Mouse (Mus musculus) heart, postnatal 0 days (tissue): ENCODE measurements around the gene Tcap. TPM values are rescaled to one million over a fixed set of nuclear protein-coding genes. Genes with fewer than 3 reads are reported as not detected.

ENCODE experiments used
- ATAC-seq: fragments of 200-750 bp; cut with Nextera tagmentation; 2 replicates; pipeline ENCODE4 v1.8.0; 2017; ENCODE audit warnings: low read depth, moderate number of reproducible peaks, moderate library complexity; ENCODE audit not compliant: insufficient read depth
- DNase-seq: peaks from one replicate; pipeline ENCODE4 v3.0.0-alpha.2; 2016; ENCODE audit warnings: low spot score
- H3K27ac ChIP-seq: fragments of 300-500 bp; sonication (generic); 2 replicates; pipeline ENCODE4 v1.5.1; 2014; ENCODE audit warnings: low read depth, mild to moderate bottlenecking
- H3K27me3 ChIP-seq: fragments of 300-500 bp; sonication (generic); 2 replicates; pipeline ENCODE4 v1.6.1; 2014; ENCODE audit warnings: low read length, mixed read lengths; ENCODE audit not compliant: control insufficient read depth, insufficient read depth
- H3K36me3 ChIP-seq: fragments of 300-500 bp; sonication (generic); replicated peaks from 2 replicates; pipeline ENCODE4 v1.6.1; 2014; ENCODE audit warnings: low read length, mixed read lengths; ENCODE audit not compliant: control insufficient read depth, insufficient read depth
- H3K4me1 ChIP-seq: fragments of 300-500 bp; sonication (generic); 2 replicates; pipeline ENCODE4 v1.6.1; 2014; ENCODE audit warnings: antibody characterized with exemption; ENCODE audit not compliant: control insufficient read depth, insufficient read depth
- H3K4me2 ChIP-seq: fragments of 300-500 bp; sonication (generic); 2 replicates; pipeline ENCODE4 v1.6.1; 2014; ENCODE audit warnings: low read depth, mild to moderate bottlenecking, low read length, moderate library complexity
- H3K4me3 ChIP-seq: fragments of 300-500 bp; sonication (generic); 2 replicates; pipeline ENCODE4 v1.5.1; 2014; ENCODE audit warnings: low read depth, low read length
- H3K9ac ChIP-seq: fragments of 300-500 bp; sonication (generic); replicated peaks from 2 replicates; pipeline ENCODE4 v1.6.1; 2014; ENCODE audit warnings: low read depth, low read length, mixed read lengths
- H3K9me3 ChIP-seq: fragments of 300-500 bp; sonication (generic); replicated peaks from 2 replicates; pipeline ENCODE4 v1.6.1; 2016; ENCODE audit warnings: low read length; ENCODE audit not compliant: control insufficient read depth
- CTCF ChIP-seq: IDR thresholded peaks from 2 replicates; pipeline ENCODE4 v1.5.1; 2016; ENCODE audit warnings: antibody characterized with exemption, control low read depth, low read depth
- EP300 ChIP-seq: IDR thresholded peaks from 2 replicates; pipeline ENCODE4 v1.6.1; 2016; ENCODE audit warnings: antibody characterized with exemption, low read depth
- WGBS: fragments of 180-500 bp; shearing (Covaris S2); extraction: QIAGEN DNeasy Blood & Tissue Kit; methylation state at CpG from one replicate; pipeline ENCODE4 v1.1.7; 2014; 5-methylcytosine and 5-hydroxymethylcytosine counted together
- polyA plus RNA-seq: library from polyadenylated mRNA; unstranded; fragments of >200 nt; fragmentation: Nextera tagmentation; extraction: Ambion mirVana; gene quantifications from 2 replicates; pipeline ENCODE4 v1.2.1, GENCODE M21; 2015
- total RNA-seq: library from RNA; depleted of rRNA; stranded (reverse); fragments of >200 nt; gene quantifications from 2 replicates; pipeline ENCODE4 v1.2.3, GENCODE M21; 2014; ENCODE audit warnings: low replicate concordance

Gene Tcap
- total and polyA plus RNA-seq, 2 experiments from 2014 or later, result 299 to 455 TPM

GRCm38 (mm10) chr11:98384721-98385637 lies 1.4 kb downstream of the Tcap start:
- ATAC-seq (no peak), DNase-seq (no peak)
- TF ChIP-seq CTCF (no peak), EP300 (no peak)
- Histone ChIP-seq H3K4me1 (peaks cover 20% of the 10 kb centered on the region), H3K9ac (peak overlapping the region; percentile 67), H3K27ac (peak overlapping the region; percentile 92), H3K9me3 (no peaks in the 10 kb centered on the region), H3K36me3 (0 out of 2 replicates have a peak, but pooled peaks cover 6% of the 10 kb centered on the region), H3K27me3 (0 out of 2 replicates have a peak, but pooled peaks cover 6% of the 10 kb centered on the region), H3K4me3 (peak overlapping the region; percentile 50), H3K4me2 (peak overlapping the region; percentile 80)
- 30% methylated on average over 7 of the region's 8 CpGs for WGBS

GRCm38 (mm10) chr11:98385638-98386585 lies 2.3 kb downstream of the Tcap start, which contains the start of gene Pnmt:
Gene Pnmt (plus strand): TSS chr11:98386450.
- Histone ChIP-seq H3K4me2 (peak within 1 kb of the TSS; percentile 80), H3K4me1 (peaks cover 13% of the 10 kb centered on the region; the same call in 1 of the 2 replicates), H3K9ac (peak within 1 kb of the TSS; percentile 67), H3K4me3 (peak within 1 kb of the TSS; percentile 50; the same call in 1 of the 2 replicates), H3K27ac (no peak within 1 kb of the TSS), H3K36me3 (no peaks in the 10 kb centered on the region), H3K9me3 (no peaks in the 10 kb centered on the region), H3K27me3 (0 out of 2 replicates have a peak, but pooled peaks cover 6% of the 10 kb centered on the region)
- TF ChIP-seq CTCF (no peak), EP300 (no peak)
- no peak for ATAC-seq
- no peak for DNase-seq
- WGBS, result 53% methylated on average over 24 of the region's 25 CpGs

- DNase-seq (peak; percentile 10), ATAC-seq (no peak)
- Histone ChIP-seq H3K27ac (no peak overlapping the region), H3K27me3 (0 out of 2 replicates have a peak, but pooled peaks cover 6% of the 10 kb centered on the region), H3K36me3 (no peaks in the 10 kb centered on the region), H3K9ac (no peak overlapping the region), H3K4me2 (no peak overlapping the region), H3K4me1 (peaks cover 14% of the 10 kb centered on the region), H3K9me3 (no peaks in the 10 kb centered on the region), H3K4me3 (no peak overlapping the region)
- TF ChIP-seq CTCF (no peak), EP300 (no peak)
- 21% methylated on average over 24 of the region's 24 CpGs for WGBS
Measured at GRCm38 (mm10) chr11:98386596-98386995, 3.0 kb downstream of the Tcap start.

- WGBS, result 56% methylated on average over 14 of the region's 14 CpGs
- H3K36me3 ChIP-seq, result no peaks in the 10 kb centered on the region
- 0 out of 2 replicates have a peak, but pooled peaks cover 6% of the 10 kb centered on the region for H3K27me3 ChIP-seq
- H3K9ac ChIP-seq, result no peak overlapping the region
- TF ChIP-seq CTCF, result no peak
- no peak overlapping the region for H3K4me3 ChIP-seq
- no peak for DNase-seq
- H3K4me2 ChIP-seq, result no peak overlapping the region
- no peak overlapping the region for H3K27ac ChIP-seq
- H3K9me3 ChIP-seq, result no peaks in the 10 kb centered on the region
- H3K4me1 ChIP-seq, result peaks cover 20% of the 10 kb centered on the region
- no peak for ATAC-seq
Measured at GRCm38 (mm10) chr11:98387056-98387577, 3.5 kb downstream of the Tcap start.

- no peak for ATAC-seq
- Histone ChIP-seq H3K27ac (no peak overlapping the region), H3K9me3 (no peaks in the 10 kb centered on the region), H3K9ac (no peak overlapping the region), H3K4me2 (no peak overlapping the region), H3K36me3 (no peaks in the 10 kb centered on the region), H3K4me3 (no peak overlapping the region), H3K27me3 (0 out of 2 replicates have a peak, but pooled peaks cover 6% of the 10 kb centered on the region), H3K4me1 (peaks cover 28% of the 10 kb centered on the region)
- TF ChIP-seq EP300 (no peak), CTCF (no peak)
- 70% methylated on average over 10 of the region's 10 CpGs for WGBS
- DNase-seq, result peak; percentile 3
Measured at GRCm38 (mm10) chr11:98388282-98388681, 4.7 kb downstream of the Tcap start.
